Mouse (Mus musculus): Measurements from ENCODE around the gene Angel1.

Gene Angel1

DNA sequence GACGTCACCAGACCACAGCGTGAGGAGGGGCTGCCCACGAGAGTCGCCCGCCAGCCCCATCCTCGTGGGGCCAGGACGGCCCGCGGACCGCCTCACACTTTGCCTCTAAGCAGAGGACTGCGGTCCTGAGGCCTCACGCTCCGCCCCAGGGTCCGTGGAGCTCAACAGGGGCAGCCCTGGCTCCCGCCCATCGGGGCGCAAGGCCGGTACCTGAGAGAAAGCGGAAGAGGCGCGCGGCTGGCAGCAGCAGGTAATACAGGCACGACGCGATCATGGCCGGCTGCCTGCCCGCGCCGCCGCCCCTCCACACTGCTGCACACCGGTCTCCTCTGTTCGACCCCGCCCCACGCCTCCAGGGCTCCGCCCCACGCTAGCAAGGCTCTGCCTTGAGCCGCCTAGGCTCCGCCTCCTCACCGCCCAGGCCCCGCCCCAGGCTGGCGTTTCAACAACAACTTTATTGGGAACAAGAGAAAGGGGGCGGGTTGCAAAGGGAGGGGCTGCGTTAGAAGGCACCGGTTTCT is at the start of gene Angel1:
Gene Angel1, minus strand, starts transcription at position 341 of the 521 bp plus-strand sequence.
- DNase-seq (ENCODE audit: low spot score in 2 of 2), result peak; percentile 92 to 95

DNA sequence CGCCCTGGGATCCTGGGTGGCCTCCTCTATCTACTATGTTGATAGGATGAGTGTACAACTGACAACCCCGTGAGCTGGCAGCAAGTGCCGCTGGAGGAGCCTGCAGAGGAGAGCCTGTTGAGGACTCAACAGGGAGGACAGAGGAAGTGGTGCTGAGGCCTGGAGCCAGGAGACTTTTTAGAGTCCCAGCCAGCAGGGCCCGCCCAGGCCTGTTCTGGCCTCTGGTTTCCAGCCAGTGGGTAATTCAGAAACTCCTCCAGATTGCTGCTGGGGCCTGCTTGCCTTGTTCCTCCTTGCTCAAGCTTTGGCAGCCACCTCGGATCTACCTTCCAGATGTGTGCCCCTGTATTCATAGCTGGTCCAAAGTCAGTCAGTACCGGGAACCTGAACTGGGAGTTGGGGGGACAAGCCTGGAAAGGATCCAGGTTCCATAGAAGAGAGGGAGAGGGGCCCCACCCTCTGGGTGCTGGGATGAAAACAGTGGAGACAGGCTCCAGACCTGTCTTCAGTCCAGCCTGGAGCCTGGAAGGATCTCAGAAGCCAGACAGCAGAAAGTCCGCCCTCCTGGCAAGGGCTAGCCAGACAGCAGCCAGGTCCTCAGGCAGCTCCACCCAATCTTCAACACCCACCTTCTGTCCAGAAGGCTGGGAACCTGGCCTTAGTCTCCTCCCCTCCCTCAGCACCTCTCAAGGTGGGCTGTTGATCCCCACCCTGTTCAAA is 49.5 kb upstream of the Angel1 start:
- peak; percentile 60 to 82 for DNase-seq (ENCODE audit: low spot score in 2 of 2)

DNA sequence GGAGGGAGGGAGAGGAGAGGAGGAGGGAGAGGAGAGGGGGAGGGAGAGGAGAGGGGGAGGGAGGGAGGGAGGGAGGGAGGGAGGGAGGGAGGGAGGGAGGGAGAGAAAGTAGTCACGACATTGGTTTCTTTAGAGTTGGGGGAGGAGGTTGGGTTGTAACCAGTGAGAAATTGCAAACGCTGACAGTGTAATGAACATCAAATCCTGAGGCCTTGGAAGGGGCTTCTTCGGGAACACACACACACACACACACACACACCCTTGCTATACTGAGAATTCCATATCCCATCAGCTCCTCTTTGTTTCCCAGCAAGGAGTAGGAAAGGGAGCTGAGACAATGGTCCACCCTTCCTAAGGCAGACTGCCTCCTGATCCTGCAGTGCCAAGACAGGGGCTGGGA is 46.3 kb upstream of the Angel1 start:
- DNase-seq (ENCODE audit: low spot score in 2 of 2), result no peak

DNA sequence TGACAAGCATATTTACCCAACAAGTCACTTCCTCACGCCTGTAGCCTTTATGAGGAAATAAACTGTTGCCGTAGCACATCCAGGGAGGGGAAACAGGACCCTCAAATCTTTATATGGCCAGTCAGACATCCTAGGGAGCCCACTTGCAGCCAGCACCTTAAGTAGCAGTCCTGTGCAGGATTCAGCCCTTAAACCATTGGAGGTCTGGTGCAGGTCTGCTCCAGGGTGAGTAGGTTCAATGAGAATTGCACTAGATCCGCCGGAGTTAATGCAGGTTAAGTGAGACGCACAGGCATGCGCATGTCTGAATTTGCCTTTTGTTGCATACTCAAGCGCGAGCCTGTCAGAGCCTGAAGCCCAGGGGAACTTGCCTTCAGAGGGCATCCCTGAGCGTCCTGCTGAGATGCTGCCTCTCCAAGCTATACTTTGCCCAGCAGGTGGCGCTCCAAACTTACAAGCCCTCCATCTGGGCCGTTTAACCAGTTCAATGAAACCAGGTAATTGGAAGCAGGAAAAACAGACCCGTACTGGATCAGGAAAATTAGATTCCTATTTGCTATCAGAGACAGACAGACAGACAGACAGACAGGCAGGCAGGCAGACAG is 45.7 kb upstream of the Angel1 start:
- peak; percentile 88 to 93 for DNase-seq (ENCODE audit: low spot score in 2 of 2)

DNA sequence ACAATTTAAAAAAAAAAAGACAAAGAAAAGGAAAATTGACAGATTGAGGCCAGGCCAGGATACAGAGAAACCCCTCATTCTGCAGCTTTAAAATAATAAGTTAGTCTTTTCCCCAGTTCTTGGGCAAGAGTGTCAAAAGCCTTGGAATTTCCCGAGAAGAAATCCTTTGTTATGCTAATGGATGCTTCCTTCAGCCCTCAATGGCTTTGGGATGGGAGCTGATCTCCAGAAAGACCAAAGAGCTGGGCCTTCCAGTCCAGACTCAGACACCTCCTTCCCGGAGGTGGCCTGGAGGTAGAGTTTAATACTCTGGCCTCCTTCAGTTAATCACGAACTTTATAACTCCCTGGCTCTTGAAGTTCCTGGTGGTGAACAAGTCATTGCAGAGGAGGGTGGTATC is 44.7 kb upstream of the Angel1 start:
- DNase-seq (ENCODE audit: low spot score in 2 of 2), result no peak

DNA sequence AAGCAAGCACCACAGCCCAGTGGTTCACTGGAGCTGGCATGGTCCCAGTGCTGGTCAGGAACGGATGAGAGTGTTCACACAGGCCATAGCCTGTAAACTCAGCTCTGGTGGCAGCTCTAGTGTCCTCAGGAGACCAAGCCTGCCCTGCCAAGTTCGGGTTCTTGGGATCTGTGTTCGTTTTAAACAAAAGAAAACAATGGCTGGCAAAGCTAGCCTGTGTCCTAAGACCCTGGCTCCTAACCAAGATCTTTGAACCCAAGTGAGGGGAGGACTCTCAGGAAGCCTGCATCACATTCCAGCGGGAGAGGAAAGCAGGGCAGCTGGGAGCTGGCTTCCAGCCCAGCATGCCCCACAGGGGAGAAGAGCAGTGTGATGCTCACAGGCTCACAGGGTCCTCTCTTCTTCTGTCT is 44.0 kb upstream of the Angel1 start:
- DNase-seq (ENCODE audit: low spot score in 2 of 2), result peak in 1 of 2 experiments; percentile 68

DNA sequence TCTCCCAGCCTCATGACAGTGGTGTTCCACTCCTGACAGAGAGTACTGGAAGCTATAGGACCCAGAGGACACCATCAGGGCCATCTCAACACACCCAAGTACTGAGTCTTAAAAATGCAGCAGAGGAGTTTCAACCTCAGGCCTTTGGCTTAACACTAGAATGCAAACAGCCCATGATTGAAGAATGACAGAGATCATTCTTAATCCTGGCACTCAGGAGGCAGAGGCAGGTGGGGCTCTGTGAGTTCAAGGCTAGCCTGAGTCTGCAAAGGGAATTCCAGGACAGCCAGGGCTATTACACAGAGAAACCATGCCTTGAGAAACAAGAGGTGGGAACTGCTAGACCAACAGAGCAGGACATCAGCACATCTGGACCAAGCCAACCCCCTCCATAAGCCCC is 43.6 kb upstream of the Angel1 start:
- DNase-seq (ENCODE audit: low spot score in 2 of 2), result no peak

DNA sequence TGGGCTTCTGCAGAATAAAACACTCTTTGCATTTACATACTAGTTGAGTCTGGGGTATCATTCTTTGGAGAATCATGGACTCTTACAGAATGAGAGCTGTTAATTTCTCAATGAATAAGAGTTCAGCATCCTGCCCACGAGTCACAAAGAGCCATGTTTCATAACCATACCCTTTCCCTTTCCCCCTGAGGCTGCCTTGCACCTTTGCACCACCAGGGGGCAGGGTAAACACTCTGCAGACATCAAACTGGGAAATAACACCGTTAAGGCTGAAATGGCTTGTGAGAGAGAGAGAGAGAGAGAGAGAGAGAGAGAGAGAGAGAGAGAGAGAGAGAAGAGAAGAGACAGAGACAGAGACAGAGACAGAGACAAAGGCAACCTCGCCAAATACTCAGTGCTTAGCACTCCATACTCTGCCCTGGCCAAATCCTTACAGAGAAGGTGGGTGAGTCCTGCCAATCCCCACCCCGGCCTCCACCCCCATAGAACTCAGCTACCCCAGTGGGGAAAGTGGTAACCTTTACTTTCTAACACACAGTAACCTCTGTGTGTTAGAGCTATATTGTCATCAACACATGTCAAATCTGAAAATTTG is 42.8 kb upstream of the Angel1 start:
- DNase-seq (ENCODE audit: low spot score in 2 of 2), result peak; percentile 69 to 82

DNA sequence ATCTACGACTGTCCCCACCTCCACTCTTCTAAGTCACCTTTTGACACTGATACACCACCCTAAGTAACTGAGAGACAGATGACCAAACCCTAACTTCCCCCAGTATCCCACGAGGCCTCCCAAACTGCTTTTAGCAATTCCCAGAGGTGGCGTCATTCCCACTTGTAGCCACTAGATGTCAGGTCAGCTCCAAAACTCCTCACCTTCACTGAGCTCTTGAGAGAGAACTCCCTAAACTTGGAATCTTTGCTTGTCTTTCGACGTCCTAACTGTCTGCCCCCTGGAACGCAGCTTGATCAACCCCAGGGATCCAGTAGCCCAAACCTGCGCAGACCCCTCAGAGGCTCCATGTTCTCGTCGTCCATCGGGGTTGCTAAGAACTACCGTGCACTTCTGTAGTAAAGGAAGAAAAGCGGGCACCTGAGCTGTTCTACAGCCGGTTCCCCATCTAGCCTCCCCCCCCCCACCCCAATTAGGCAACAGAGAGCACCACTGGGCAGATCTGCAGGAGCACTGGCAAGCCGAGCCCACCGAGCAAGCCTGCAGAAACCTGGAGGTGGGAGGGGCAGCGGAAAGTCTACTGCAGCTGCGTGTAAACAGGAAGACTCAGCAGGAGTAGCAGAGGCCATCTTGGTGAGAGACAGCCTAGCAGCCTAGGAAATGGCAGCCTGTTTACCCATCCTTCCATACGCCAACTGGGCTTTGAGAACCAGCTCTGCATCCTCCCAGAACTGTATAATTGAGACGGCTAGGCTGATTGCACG is 41.8 kb upstream of the Angel1 start:
- DNase-seq (ENCODE audit: low spot score in 2 of 2), result peak; percentile 23 to 48

DNA sequence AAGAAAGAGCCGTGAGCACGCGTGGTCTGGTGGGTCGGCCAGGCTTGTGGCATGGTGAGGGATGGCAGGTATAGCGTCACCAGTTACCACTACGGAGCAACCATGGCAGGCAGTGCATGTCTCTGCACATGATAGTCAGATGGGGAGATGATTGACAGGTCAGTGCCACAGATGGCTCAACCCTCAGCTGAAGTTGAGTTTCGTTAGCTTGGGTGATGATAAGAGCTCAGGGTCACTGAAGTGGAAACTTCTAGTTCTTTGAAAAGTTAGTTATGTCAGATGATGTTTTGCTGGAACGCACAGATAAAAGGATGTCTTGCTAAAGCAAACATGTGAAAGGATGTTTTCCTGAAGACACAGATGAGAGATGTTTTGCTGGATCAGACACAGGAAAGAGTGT is 40.2 kb upstream of the Angel1 start:
- DNase-seq (ENCODE audit: low spot score in 2 of 2), result no peak

DNA sequence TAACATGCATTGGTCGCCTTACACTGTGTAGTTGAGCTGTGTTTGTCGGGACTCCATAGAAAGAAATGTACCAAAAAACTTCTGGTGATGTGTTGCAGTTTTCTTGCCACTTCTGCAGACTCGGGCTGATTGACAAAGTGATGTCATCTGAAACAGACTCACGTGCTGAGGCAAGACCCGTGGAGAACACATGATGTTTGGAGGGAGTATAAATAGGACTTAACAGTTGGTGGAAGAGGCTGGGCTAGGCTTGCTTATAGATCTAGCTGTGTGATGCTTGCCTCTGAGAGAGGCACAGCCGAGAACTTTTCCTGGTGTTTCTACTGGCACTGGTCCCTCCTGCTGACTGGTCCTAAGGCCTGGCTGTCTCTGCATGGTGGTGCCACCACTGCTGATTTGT is 37.8 kb upstream of the Angel1 start:
- no peak for DNase-seq (ENCODE audit: low spot score in 2 of 2)

DNA sequence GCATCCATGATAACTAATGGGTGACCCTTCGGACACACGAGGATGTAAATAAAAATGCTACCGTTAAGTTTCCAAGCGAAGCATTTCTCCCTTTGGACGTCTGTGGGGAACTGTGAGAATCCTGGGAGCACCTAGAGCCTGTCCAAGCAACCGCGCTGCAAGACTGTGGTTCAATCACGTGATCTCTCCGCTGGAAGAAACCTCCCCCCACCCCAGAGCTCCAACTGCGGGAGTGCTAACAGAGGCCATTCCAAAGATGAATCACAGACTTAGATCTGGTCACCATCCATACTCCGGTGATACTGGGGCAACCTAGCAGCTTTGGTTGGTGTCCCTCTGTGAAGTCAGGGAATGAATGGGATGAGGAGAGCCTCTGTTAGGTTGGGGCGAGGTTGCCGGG is 34.8 kb upstream of the Angel1 start:
- no peak for DNase-seq (ENCODE audit: low spot score in 2 of 2)

DNA sequence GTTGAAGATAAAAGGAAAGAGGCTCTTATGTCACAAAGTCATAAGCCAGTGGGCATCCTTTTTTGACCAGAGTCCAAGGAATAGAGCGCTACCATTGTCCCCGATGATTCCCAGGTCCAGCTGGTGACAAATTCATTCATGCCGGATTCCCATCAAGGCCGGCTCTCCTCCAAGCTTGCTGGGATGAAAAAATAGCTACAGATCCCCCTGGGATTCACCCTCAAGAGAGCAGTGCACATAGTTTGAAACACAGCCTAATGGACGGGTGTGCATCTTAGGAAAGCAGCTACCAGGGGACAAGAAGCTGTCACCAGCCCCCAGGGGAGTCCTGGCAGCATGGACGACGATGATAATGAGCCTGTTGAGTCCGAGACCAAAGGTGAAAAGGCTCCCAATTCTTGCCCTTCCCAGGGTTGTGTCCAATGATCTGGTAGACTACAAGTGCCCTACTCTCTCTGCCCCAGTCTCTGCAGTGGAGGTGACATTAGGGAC is 8.1 kb upstream of the Angel1 start, which contains the start of gene Lrrc74a:
Gene Lrrc74a, plus strand, starts transcription at position 51 of the 492 bp plus-strand sequence.
- no peak for DNase-seq (ENCODE audit: low spot score in 2 of 2)

DNA sequence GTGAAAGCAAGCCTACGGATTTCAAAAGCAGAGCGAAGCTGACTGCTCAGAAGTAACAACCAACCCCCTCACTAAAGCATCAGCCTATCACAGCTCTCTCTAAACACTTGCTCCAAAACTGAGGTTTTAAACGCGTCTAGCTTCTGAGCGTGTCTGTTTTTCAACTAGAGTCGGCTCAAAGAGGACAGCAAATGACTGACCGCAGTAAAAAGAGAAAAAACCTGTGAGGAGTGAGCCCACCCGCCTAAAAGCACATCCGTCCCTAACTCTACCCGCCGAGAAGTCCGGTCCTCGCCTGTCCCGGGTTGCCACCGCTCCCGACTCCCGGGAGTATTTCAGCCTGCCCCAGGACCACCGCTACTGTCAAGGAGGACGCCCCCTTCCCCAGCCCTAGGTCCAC is 554 bp downstream of the Angel1 start:
- no peak for DNase-seq (ENCODE audit: low spot score in 2 of 2)

DNA sequence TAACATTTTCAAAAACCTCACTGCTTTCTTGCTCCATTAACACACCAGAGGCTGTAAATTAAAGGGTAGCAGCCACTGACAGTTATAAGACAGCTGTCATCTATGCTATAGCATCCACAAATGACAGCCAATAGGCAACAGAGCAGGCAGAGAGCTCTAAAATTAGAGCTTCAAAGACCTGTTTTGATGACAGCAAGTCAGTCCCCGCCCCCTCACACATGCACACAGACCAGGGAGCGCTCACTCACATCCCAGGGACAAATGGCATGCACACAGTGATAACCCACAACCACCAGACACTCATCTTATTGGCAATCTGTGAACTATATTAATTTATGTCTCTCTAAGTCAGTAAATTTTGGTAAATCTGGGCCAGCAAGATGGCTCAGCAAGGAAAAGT is 2.0 kb downstream of the Angel1 start:
- no peak for DNase-seq (ENCODE audit: low spot score in 2 of 2)

DNA sequence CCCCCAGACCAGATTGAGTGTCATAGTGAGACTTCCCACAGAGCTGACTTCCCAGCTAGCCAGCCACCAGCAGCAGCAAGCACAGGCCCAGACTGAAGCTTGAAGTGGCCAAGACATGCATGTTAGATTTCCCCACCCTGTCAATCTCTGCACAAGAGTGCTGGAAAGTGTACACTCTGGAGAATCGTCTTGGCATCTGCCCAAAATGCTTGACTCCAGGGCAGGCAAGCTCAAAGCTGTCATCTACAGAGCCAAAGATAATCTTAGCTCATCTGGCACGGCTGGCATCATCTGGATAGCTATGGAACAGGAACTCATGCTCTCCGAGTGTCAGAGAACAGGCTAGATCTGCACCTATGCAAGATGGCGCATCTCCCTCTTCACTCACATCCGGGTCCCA is 4.8 kb downstream of the Angel1 start:
- DNase-seq (ENCODE audit: low spot score in 2 of 2), result no peak

DNA sequence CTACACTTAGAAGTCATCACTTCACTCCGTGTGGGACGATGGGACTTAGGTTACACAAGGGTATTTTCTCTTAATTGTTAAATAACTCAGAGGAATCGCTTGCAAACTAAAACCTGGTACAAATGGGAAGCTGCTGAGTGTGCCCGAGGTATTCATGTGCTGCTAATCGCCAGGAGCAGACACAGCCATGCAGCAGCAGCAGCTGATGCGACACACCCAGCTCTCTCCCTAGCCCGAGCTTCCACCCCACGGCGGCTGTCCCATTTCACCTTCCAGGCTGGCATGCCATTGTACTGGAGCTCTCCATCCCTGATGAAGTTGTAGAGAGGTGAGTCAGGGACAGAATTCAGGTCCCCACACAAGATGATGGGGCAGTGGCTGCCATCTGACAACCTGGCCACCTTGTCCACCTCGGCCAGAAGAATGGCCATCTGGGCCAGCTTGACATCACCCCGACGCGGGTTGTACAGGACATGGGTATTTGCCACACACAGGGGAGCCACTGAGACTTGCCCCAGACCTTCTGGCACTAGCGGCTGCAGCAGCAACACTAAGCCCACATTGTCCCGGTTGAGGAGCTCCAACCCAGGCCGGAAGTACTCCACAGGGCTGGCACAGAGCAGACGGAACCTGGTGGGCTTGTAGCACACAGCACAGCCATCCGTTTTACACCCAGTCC is 6.2 kb downstream of the Angel1 start:
- no peak for DNase-seq (ENCODE audit: low spot score in 2 of 2)

DNA sequence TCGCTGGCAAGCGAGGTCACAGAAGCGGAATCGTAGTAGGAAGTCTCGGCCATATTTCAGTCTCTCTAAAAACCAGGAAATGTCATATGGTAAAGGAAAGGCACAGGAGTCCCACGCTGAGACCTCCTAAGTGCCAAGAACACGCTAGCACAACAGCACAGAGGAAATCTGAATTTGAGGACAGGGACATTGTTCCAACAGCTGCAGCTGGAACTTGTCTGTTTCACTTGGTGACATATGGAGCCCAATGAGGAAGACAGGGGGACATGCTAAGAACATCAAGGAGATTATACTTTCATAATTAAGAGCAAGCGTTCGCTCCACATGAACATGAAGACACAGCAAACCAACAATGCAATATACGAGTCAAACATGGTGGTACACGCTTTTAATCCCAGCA is 9.3 kb downstream of the Angel1 start:
- DNase-seq (ENCODE audit: low spot score in 2 of 2), result no peak

DNA sequence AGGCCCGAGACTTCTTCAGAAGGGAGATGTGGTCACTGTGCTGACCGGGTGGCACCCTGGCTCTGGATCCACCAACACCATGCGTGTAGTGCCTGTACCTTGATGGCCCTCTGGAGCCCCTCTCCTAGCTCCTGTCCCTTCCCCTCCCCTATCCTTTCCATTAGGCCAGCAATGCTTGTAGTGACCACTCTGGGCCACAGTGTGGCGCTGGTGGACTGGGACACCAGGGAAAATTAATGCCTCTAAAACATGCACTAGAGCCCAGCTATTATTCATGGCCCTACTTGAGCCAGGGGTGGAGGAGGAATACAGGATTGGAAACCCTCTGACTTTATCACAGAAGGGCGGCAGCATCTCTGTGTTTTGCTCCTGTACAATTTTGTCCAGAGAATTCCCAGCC is 10.9 kb downstream of the Angel1 start:
- DNase-seq (ENCODE audit: low spot score in 2 of 2), result peak; percentile 29 to 52

DNA sequence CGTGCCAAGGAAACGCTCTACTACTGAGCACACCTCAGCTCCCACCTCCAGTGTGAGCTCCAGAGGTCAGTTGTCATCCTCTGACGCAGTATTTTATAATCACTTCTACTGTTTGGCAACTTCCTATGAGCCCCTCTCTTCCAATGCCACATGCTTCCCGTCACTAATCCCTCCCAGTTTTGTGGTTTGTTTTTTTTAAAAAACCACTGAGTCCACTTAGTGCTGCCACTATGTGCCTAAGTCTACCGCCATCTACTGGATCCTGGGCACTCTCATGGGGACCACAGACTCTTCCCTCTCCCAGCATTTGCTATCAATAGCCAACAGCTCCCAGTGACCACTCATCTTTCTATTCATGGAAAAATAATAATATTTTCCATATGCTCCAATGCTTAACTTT is 12.2 kb downstream of the Angel1 start:
- no peak for DNase-seq (ENCODE audit: low spot score in 2 of 2)

DNA sequence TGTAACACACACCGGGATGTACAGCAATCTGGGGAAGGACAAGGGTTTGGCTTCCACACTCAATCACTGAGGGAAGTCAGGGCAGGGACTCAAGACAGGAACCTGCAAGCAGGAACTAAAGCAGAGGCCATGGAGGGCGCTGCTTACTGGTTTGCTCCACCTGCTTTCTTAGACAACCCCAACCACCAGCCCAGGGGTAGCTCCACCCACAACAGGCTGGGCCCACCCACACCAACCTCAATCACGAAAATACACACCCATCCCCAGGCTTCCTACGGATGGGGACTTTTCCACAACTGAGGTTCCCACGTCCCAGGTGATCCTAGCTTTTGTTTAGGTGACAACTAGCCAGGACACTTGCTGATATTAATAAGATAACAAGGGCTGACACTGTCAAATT is 20.4 kb downstream of the Angel1 start:
- DNase-seq (ENCODE audit: low spot score in 2 of 2), result no peak

Measured in urinary bladder, postnatal 36 days (tissue).